Mouse (Mus musculus) heart, embryonic 16.5 days (tissue): ENCODE measurements around the gene Eif3i. TPM values are rescaled to one million over a fixed set of nuclear protein-coding genes. Genes with fewer than 3 reads are reported as not detected.
"Not testable (repeated sequence)": the region's sequence is repeated elsewhere in the genome, so short reads cannot be mapped to it uniquely, and the experiment has no call there.

Experiments
- ATAC-seq: fragments of 200-750 bp; cut with Nextera tagmentation; replicated peaks from 2 replicates; pipeline ENCODE4 v1.8.0; 2017; ENCODE audit warnings: moderate number of reproducible peaks; ENCODE audit not compliant: insufficient read depth, low FRiP score; ENCODE audit errors: extremely low read depth
- H3K27ac ChIP-seq: fragments of 300-500 bp; sonication (generic); 2 replicates; pipeline ENCODE4 v1.5.1; 2014; ENCODE audit warnings: mild to moderate bottlenecking, low read length, control low read depth, moderate library complexity
- H3K27me3 ChIP-seq: fragments of 300-500 bp; sonication (generic); 2 replicates; pipeline ENCODE4 v1.6.1; 2014; ENCODE audit warnings: low read length, mixed read lengths; ENCODE audit not compliant: control insufficient read depth, insufficient read depth
- H3K36me3 ChIP-seq: fragments of 300-500 bp; sonication (generic); 2 replicates; pipeline ENCODE4 v1.6.1; 2014; ENCODE audit not compliant: control insufficient read depth, insufficient read depth
- H3K4me1 ChIP-seq: fragments of 300-500 bp; sonication (generic); 2 replicates; pipeline ENCODE4 v1.6.1; 2014; ENCODE audit warnings: low read length, mixed read lengths; ENCODE audit not compliant: control insufficient read depth, insufficient read depth
- H3K4me2 ChIP-seq: fragments of 300-500 bp; sonication (generic); 2 replicates; pipeline ENCODE4 v1.6.1; 2014; ENCODE audit warnings: low read depth, mild to moderate bottlenecking, control low read depth, low read length
- H3K4me3 ChIP-seq: fragments of 300-500 bp; sonication (generic); 2 replicates; pipeline ENCODE4 v1.5.1; 2014; ENCODE audit warnings: mild to moderate bottlenecking, control low read depth, low read length
- H3K9ac ChIP-seq: fragments of 300-500 bp; sonication (generic); 2 replicates; pipeline ENCODE4 v1.6.1; 2014; ENCODE audit warnings: low read length, control low read depth
- H3K9me3 ChIP-seq: fragments of 300-500 bp; sonication (generic); replicated peaks from 2 replicates; pipeline ENCODE4 v1.6.1; 2016; ENCODE audit warnings: low read length; ENCODE audit not compliant: control insufficient read depth
- WGBS: fragments of 180-500 bp; shearing (Covaris S2); extraction: QIAGEN DNeasy Blood & Tissue Kit; methylation state at CpG from one replicate; pipeline ENCODE4 v1.1.7; 2014; 5-methylcytosine and 5-hydroxymethylcytosine counted together
- polyA plus RNA-seq: library from polyadenylated mRNA; unstranded; fragments of >200 nt; fragmentation: Nextera tagmentation; extraction: Ambion mirVana; gene quantifications from 2 replicates; pipeline ENCODE4 v1.2.1, GENCODE M21; 2015

The Eif3i gene
- polyA plus RNA-seq, 1 experiment from 2014 or later: 180 TPM

GRCm38 (mm10) chr4:129558321-129558955, 42.0 kb downstream of the Eif3i start:
- WGBS: 74% methylated on average over 12 of the region's 12 CpGs
- Histone ChIP-seq H3K27ac (peak overlapping the region; percentile 61), H3K4me2 (no peak overlapping the region), H3K9ac (peak overlapping the region; percentile 16; the same call in 1 of the 2 replicates), H3K4me1 (peaks cover 11% of the 10 kb centered on the region), H3K9me3 (no peaks in the 10 kb centered on the region), H3K4me3 (peak overlapping the region; percentile 60), H3K36me3 (no peaks in the 10 kb centered on the region), H3K27me3 (no peaks in the 10 kb centered on the region)
- peak; percentile 50 for ATAC-seq

GRCm38 (mm10) chr4:129557256-129557808, 43.1 kb downstream of the Eif3i start:
- Histone ChIP-seq H3K9ac (peak overlapping the region; percentile 72), H3K4me3 (peak overlapping the region; percentile 60), H3K36me3 (no peaks in the 10 kb centered on the region), H3K4me2 (peak overlapping the region; percentile 94), H3K4me1 (peaks cover 11% of the 10 kb centered on the region), H3K9me3 (no peaks in the 10 kb centered on the region), H3K27ac (peak overlapping the region; percentile 50), H3K27me3 (no peaks in the 10 kb centered on the region)
- WGBS: 65% methylated on average over 9 of the region's 9 CpGs
- ATAC-seq: no peak

GRCm38 (mm10) chr4:129556532-129557223, 43.8 kb downstream of the Eif3i start:
- Histone ChIP-seq H3K27ac (peak overlapping the region; percentile 50), H3K27me3 (no peaks in the 10 kb centered on the region), H3K4me2 (peak overlapping the region; percentile 94), H3K4me3 (peak overlapping the region; percentile 60), H3K9me3 (no peaks in the 10 kb centered on the region), H3K9ac (peak overlapping the region; percentile 72), H3K4me1 (peaks cover 11% of the 10 kb centered on the region), H3K36me3 (no peaks in the 10 kb centered on the region)
- WGBS: 7% methylated on average over 33 of the region's 33 CpGs
- ATAC-seq: peak; percentile 84

GRCm38 (mm10) chr4:129555862-129556531, 44.5 kb downstream of the Eif3i start:
- Histone ChIP-seq H3K36me3 (no peaks in the 10 kb centered on the region), H3K4me3 (peak overlapping the region; percentile 60), H3K9me3 (no peaks in the 10 kb centered on the region), H3K27me3 (no peaks in the 10 kb centered on the region), H3K4me2 (peak overlapping the region; percentile 94), H3K9ac (peak overlapping the region; percentile 72), H3K4me1 (peaks cover 11% of the 10 kb centered on the region), H3K27ac (no peak overlapping the region)
- ATAC-seq: peak; percentile 15; the same call in 1 of the 2 replicates
- WGBS: 1% methylated on average over 24 of the region's 24 CpGs

- H3K9me3 ChIP-seq: no peaks in the 10 kb centered on the region
- H3K4me1 ChIP-seq: peaks cover 11% of the 10 kb centered on the region
- peak overlapping the region; percentile 94 for H3K4me2 ChIP-seq
- H3K36me3 ChIP-seq: no peaks in the 10 kb centered on the region
- WGBS: 9% methylated on average over 16 of the region's 16 CpGs
- ATAC-seq: 0 out of 2 replicates have a peak, but pooled peaks have one; percentile 5
- no peaks in the 10 kb centered on the region for H3K27me3 ChIP-seq
- H3K4me3 ChIP-seq: peak overlapping the region; percentile 60
- peak overlapping the region; percentile 72 for H3K9ac ChIP-seq
- H3K27ac ChIP-seq: no peak overlapping the region
Observed at GRCm38 (mm10) chr4:129555421-129555861, 45.0 kb downstream of the Eif3i start.

GRCm38 (mm10) chr4:129554512-129554911, 45.9 kb downstream of the Eif3i start:
- H3K36me3 ChIP-seq, ATAC-seq, H3K4me3 ChIP-seq, H3K9me3 ChIP-seq, H3K4me2 ChIP-seq, H3K9ac ChIP-seq, H3K27ac ChIP-seq, H3K27me3 ChIP-seq: not testable (repeated sequence)
- peaks cover 11% of the 10 kb centered on the region for H3K4me1 ChIP-seq
- whole genome bisulfite sequencing: 84% methylated on average over 5 of the region's 6 CpGs

- Histone ChIP-seq H3K27me3 (no peaks in the 10 kb centered on the region), H3K4me3 (no peak overlapping the region), H3K9me3 (no peaks in the 10 kb centered on the region), H3K4me1 (no peaks in the 10 kb centered on the region), H3K36me3 (no peaks in the 10 kb centered on the region), H3K27ac (no peak overlapping the region), H3K9ac (no peak overlapping the region), H3K4me2 (no peak overlapping the region)
- no peak for ATAC-seq
- WGBS: 77% methylated on average over 1 of the region's 1 CpGs
Observed at GRCm38 (mm10) chr4:129550295-129550694, 50.2 kb downstream of the Eif3i start.

- Histone ChIP-seq H3K9ac (no peak overlapping the region), H3K9me3 (no peaks in the 10 kb centered on the region), H3K4me3 (no peak overlapping the region), H3K27me3 (no peaks in the 10 kb centered on the region), H3K4me2 (no peak overlapping the region), H3K36me3 (no peaks in the 10 kb centered on the region), H3K27ac (no peak overlapping the region), H3K4me1 (no peaks in the 10 kb centered on the region)
- 92% methylated on average over 2 of the region's 2 CpGs for WGBS
- ATAC-seq: no peak
Observed at GRCm38 (mm10) chr4:129549306-129549705, 51.1 kb downstream of the Eif3i start.
